Mouse (Mus musculus): ENCODE data around the gene Ncoa4. TPM values are rescaled to one million over a fixed set of nuclear protein-coding genes. Genes with fewer than 3 reads are reported as not detected.
"Not testable (repeated sequence)": the region's sequence is repeated elsewhere in the genome, so short reads cannot be mapped to it uniquely, and the experiment has no call there.

Gene Ncoa4
- polyA plus RNA-seq, 1 experiment from 2014 or later: 112 TPM

DNA sequence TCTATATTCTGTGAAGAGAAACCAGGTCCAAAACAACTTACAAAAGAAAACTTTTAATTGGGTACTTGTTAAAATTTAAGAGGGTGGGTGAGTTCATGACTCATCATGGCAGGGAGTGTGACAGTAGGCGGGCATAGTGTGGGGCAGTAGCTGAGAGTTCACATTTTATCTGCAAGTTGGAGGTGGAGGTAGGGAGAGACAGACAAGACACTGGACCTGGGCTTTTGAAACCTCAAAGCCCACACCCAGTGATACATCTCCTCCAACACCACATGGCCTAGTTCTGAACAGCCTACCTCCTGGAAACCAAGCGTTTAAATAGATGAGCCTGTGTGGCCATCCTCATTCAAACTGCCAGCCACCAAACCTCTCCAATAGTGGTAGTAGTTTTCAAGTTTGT lies 15.6 kb downstream of the Ncoa4 start:
- no peak for DNase-seq (ENCODE audit: low spot score)
- Histone ChIP-seq H3K9ac (ENCODE audit: low read depth, low read length) (no peak overlapping the region), H3K4me1 (ENCODE audit: control insufficient read depth, insufficient read depth, low read length) (no peaks in the 10 kb centered on the region), H3K27ac (replicated peaks; ENCODE audit: low read depth, low read length) (no peak overlapping the region), H3K36me3 (ENCODE audit: control insufficient read depth, insufficient read depth, low read length) (peaks cover 57% of the 10 kb centered on the region), H3K9me3 (ENCODE audit: control insufficient read depth, low read length) (no peaks in the 10 kb centered on the region), H3K4me3 (ENCODE audit: low read depth, low read length) (no peak overlapping the region), H3K4me2 (ENCODE audit: low read depth, low read length) (no peak overlapping the region), H3K27me3 (replicated peaks; ENCODE audit: control insufficient read depth, insufficient read depth, low read length) (no peaks in the 10 kb centered on the region)
- WGBS: 91% methylated on average over 2 of the region's 2 CpGs
- no peak for ATAC-seq (ENCODE audit: low read depth)

DNA sequence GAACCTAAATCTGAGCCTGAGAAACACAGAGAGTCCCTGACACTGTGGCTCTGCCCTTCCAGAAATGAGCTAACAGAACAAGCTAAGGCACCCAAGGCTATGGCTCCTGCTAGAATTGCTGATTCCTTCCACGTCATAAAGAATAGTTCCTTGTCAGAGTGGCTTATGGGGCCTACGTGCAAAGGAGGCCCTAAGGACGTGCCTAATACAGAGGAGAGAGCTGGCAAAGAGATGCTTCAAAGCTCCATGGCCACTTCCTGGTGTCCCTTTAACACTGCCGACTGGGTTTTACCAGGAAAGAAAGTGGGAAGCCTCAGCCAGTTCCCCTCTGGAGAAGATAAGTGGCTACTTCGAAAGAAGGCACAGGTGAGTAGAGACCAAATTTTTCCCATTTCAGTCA lies 16.9 kb downstream of the Ncoa4 start:
- not testable (repeated sequence) for H3K9ac ChIP-seq (ENCODE audit: low read depth, low read length); H3K4me1 ChIP-seq (ENCODE audit: control insufficient read depth, insufficient read depth, low read length); DNase-seq (ENCODE audit: low spot score); H3K4me3 ChIP-seq (ENCODE audit: low read depth, low read length); ATAC-seq (ENCODE audit: low read depth); H3K9me3 ChIP-seq (ENCODE audit: control insufficient read depth, low read length); H3K4me2 ChIP-seq (ENCODE audit: low read depth, low read length); H3K27me3 ChIP-seq (replicated peaks; ENCODE audit: control insufficient read depth, insufficient read depth, low read length); H3K27ac ChIP-seq (replicated peaks; ENCODE audit: low read depth, low read length)
- WGBS: 80% methylated on average over 4 of the region's 5 CpGs
- H3K36me3 ChIP-seq (ENCODE audit: control insufficient read depth, insufficient read depth, low read length): peaks cover 62% of the 10 kb centered on the region

DNA sequence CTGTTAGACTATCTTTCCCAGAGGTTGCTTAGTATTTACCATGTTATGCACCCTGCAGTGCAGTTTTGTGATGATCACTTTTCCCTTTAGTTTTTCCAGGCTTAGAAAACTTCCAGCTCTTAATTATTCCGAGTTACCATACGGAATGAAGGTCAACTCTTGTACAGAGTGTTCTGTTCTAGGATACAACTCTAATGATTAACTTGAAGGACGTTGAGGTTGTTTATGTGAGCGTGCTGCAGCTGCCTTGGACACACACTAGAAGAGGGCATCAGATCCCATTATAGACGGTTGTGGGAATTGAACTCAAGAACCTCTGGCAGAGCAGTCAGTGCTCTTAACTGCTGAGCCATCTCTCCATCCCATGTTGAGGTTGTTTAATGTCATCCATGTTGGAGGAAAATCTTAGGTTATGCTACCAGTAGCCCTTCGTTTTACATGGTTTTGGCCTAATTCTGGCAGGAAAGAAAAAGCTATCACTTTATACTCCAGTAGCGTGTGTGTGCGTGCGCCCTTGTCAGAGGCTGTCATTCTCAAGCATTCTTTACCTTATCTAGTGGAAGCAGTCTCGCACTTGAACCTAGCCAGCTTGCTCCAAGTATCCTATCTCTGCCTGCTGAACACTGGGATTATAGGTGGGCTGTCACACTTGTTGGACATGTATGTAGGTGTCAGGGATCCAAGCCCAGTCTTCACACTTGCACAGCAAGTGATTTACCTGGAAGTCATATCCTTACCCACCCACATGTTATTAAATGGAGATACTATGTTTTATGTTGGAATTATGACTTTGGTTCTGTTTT lies 19.9 kb downstream of the Ncoa4 start:
- Histone ChIP-seq H3K4me3 (ENCODE audit: low read depth, low read length) (no peak overlapping the region), H3K36me3 (ENCODE audit: control insufficient read depth, insufficient read depth, low read length) (peaks cover 66% of the 10 kb centered on the region), H3K4me1 (ENCODE audit: control insufficient read depth, insufficient read depth, low read length) (no peaks in the 10 kb centered on the region), H3K27me3 (replicated peaks; ENCODE audit: control insufficient read depth, insufficient read depth, low read length) (no peaks in the 10 kb centered on the region), H3K27ac (replicated peaks; ENCODE audit: low read depth, low read length) (no peak overlapping the region), H3K9ac (ENCODE audit: low read depth, low read length) (no peak overlapping the region), H3K9me3 (ENCODE audit: control insufficient read depth, low read length) (0 out of 2 replicates have a peak, but pooled peaks cover 3% of the 10 kb centered on the region), H3K4me2 (ENCODE audit: low read depth, low read length) (no peak overlapping the region)
- DNase-seq (ENCODE audit: low spot score) (no peak), ATAC-seq (ENCODE audit: low read depth) (no peak)
- 90% methylated on average over 10 of the region's 10 CpGs for WGBS

DNA sequence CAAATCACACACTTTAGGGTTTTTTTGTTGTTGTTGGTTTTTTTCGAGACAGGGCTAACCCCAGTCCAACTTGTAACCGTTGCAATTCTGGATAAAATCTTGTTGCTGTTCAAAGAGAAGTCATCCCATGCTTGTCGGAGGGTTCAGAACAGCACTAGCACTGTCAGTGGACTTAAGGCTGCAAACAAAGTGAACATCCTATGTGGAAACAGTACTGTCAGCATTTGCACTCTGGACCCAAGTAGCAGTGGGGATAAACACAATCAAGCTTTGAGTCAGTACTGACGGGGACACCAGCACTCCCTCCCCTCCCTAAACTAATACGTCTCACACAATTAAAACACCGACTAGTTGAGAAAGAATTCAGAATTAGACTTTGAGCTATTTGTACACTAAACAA lies 21.2 kb downstream of the Ncoa4 start:
- Histone ChIP-seq H3K27ac (replicated peaks; ENCODE audit: low read depth, low read length) (no peak overlapping the region), H3K9ac (ENCODE audit: low read depth, low read length) (no peak overlapping the region), H3K4me3 (ENCODE audit: low read depth, low read length) (no peak overlapping the region), H3K36me3 (ENCODE audit: control insufficient read depth, insufficient read depth, low read length) (peaks cover 69% of the 10 kb centered on the region), H3K27me3 (replicated peaks; ENCODE audit: control insufficient read depth, insufficient read depth, low read length) (no peaks in the 10 kb centered on the region), H3K4me1 (ENCODE audit: control insufficient read depth, insufficient read depth, low read length) (no peaks in the 10 kb centered on the region), H3K9me3 (ENCODE audit: control insufficient read depth, low read length) (0 out of 2 replicates have a peak, but pooled peaks cover 3% of the 10 kb centered on the region), H3K4me2 (ENCODE audit: low read depth, low read length) (no peak overlapping the region)
- DNase-seq (ENCODE audit: low spot score) (no peak), ATAC-seq (ENCODE audit: low read depth) (no peak)
- WGBS: 89% methylated on average over 6 of the region's 6 CpGs

DNA sequence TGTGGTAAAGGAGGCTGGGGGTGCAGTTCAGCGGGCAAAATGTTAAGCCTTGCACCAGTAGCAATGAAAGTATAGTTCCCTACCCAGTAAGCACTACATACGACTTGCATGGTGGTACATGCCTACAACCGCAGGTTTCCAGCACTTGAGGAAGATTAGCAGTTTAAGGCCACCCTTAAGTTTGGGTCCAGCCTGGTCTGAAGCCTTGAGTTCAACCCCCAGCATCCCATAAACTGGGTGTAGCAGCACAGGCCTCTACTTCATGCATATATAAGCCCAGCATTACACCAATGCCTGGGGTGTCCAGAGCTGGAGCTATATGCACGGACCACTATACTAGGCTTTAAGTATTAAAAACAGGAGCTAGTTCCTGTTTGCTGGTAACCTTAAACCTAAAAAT lies 24.2 kb downstream of the Ncoa4 start:
- Histone ChIP-seq H3K36me3 (ENCODE audit: control insufficient read depth, insufficient read depth, low read length) (peaks cover 89% of the 10 kb centered on the region), H3K9ac (ENCODE audit: low read depth, low read length) (no peak overlapping the region), H3K27me3 (replicated peaks; ENCODE audit: control insufficient read depth, insufficient read depth, low read length) (no peaks in the 10 kb centered on the region), H3K9me3 (ENCODE audit: control insufficient read depth, low read length) (0 out of 2 replicates have a peak, but pooled peaks cover 3% of the 10 kb centered on the region), H3K4me2 (ENCODE audit: low read depth, low read length) (no peak overlapping the region), H3K4me3 (ENCODE audit: low read depth, low read length) (no peak overlapping the region), H3K4me1 (ENCODE audit: control insufficient read depth, insufficient read depth, low read length) (no peaks in the 10 kb centered on the region), H3K27ac (replicated peaks; ENCODE audit: low read depth, low read length) (no peak overlapping the region)
- DNase-seq (ENCODE audit: low spot score) (no peak), ATAC-seq (ENCODE audit: low read depth) (no peak)
- 93% methylated on average over 4 of the region's 4 CpGs for WGBS

DNA sequence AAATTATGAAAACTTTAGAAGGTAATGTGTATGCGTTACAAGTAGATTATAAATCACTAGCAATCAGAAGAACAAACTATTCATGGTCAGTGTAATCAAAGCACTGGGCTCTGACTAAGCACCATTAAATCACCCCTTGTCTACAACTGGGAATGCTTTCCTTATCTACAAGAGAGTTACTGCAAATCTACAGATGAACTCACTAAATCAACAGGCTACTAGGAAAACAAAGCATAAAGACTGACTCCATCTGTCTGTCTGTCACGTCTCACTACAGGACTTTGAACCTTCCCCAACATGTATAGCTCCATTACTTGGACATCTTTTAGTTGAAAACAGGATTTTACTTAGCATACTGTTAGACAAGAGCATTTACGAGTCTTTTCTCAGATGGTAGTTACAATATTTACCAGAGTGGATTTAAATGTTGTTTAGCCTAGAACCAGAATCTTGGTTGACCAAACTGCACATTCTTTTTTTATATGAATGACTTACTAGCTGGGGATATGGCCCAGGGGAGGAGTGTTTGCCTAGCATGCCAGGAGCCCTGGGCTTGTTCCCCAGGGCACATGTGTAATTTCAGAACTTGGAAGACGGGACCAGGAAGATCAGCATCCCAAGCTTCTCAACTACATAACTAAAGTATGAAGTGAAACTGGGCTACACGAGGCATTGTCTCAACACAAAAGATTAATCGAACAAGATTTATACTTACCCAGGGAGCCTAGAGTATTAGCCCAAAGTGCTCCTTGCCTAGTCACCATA lies 31.1 kb downstream of the Ncoa4 start:
- Histone ChIP-seq H3K4me1 (ENCODE audit: control insufficient read depth, insufficient read depth, low read length) (no peaks in the 10 kb centered on the region), H3K9me3 (ENCODE audit: control insufficient read depth, low read length) (no peaks in the 10 kb centered on the region), H3K27ac (replicated peaks; ENCODE audit: low read depth, low read length) (no peak overlapping the region), H3K27me3 (replicated peaks; ENCODE audit: control insufficient read depth, insufficient read depth, low read length) (no peaks in the 10 kb centered on the region), H3K4me3 (ENCODE audit: low read depth, low read length) (no peak overlapping the region), H3K9ac (ENCODE audit: low read depth, low read length) (no peak overlapping the region), H3K36me3 (ENCODE audit: control insufficient read depth, insufficient read depth, low read length) (peaks cover 83% of the 10 kb centered on the region), H3K4me2 (ENCODE audit: low read depth, low read length) (no peak overlapping the region)
- ATAC-seq (ENCODE audit: low read depth) (no peak), DNase-seq (ENCODE audit: low spot score) (no peak)
- 95% methylated on average over 6 of the region's 6 CpGs for WGBS

DNA sequence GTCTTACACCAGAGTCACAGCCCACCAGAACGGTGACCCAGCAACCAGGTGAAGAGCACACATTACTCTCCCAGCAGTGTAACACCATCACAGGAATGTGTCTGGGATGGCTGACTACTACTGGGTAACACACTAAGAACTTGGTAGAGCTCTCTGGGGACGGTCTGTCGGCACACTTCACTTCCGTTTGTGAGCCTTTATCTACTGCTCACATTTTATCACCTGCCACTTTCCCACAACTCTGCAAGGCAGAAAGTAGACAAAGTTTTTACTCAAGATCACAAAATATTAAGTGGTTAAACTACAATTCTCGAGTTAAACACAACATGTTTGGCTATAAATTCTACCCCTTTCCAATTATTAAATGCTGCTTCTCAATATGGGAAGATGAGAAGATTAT lies 32.3 kb downstream of the Ncoa4 start:
- Histone ChIP-seq H3K4me1 (ENCODE audit: control insufficient read depth, insufficient read depth, low read length) (no peaks in the 10 kb centered on the region), H3K4me3 (ENCODE audit: low read depth, low read length) (no peak overlapping the region), H3K36me3 (ENCODE audit: control insufficient read depth, insufficient read depth, low read length) (peaks cover 79% of the 10 kb centered on the region), H3K27ac (replicated peaks; ENCODE audit: low read depth, low read length) (no peak overlapping the region), H3K27me3 (replicated peaks; ENCODE audit: control insufficient read depth, insufficient read depth, low read length) (no peaks in the 10 kb centered on the region), H3K9me3 (ENCODE audit: control insufficient read depth, low read length) (no peaks in the 10 kb centered on the region), H3K4me2 (ENCODE audit: low read depth, low read length) (no peak overlapping the region), H3K9ac (ENCODE audit: low read depth, low read length) (no peak overlapping the region)
- WGBS: 95% methylated on average over 5 of the region's 5 CpGs
- ATAC-seq (ENCODE audit: low read depth) (no peak), DNase-seq (ENCODE audit: low spot score) (no peak)

DNA sequence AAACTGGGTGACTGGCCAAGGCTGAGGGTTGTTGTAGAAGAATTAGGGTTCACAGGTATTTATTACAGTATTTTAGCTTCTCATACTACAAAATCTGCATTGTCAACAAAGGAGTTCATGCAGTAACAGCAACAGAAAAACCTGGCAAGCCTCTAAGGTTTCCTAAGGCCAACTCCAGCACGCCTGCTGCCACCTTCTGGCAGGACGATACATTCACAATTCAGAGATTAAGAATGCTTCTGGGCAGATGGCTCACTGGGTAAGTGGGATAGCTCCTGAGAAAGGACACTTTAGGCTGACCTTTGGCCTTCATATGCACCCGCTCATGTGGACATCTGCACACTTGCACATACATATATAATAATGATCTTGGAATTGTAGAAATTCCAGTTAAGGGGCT lies 32.8 kb downstream of the Ncoa4 start:
- ATAC-seq (ENCODE audit: low read depth) (no peak), DNase-seq (ENCODE audit: low spot score) (peak; percentile 76)
- no peak overlapping the region for H3K4me3 ChIP-seq (ENCODE audit: low read depth, low read length)
- no peaks in the 10 kb centered on the region for H3K27me3 ChIP-seq (replicated peaks; ENCODE audit: control insufficient read depth, insufficient read depth, low read length)
- H3K9ac ChIP-seq (ENCODE audit: low read depth, low read length): no peak overlapping the region
- peaks cover 79% of the 10 kb centered on the region for H3K36me3 ChIP-seq (ENCODE audit: control insufficient read depth, insufficient read depth, low read length)
- H3K4me2 ChIP-seq (ENCODE audit: low read depth, low read length): no peak overlapping the region
- 47% methylated on average over 3 of the region's 3 CpGs for WGBS
- H3K9me3 ChIP-seq (ENCODE audit: control insufficient read depth, low read length): no peaks in the 10 kb centered on the region
- no peak overlapping the region for H3K27ac ChIP-seq (replicated peaks; ENCODE audit: low read depth, low read length)
- H3K4me1 ChIP-seq (ENCODE audit: control insufficient read depth, insufficient read depth, low read length): no peaks in the 10 kb centered on the region

Measured in embryonic facial prominence, embryonic 14.5 days (tissue).